Mouse (Mus musculus): ENCODE measurements around the gene Crim1. TPM values are rescaled to one million over a fixed set of nuclear protein-coding genes. Genes with fewer than 3 reads are reported as not detected.

Crim1 gene
- polyA plus RNA-seq, 1 experiment: 1.1 TPM

- no peaks in the 10 kb centered on the region for H3K79me2 ChIP-seq (ENCODE audit: control insufficient read depth, insufficient read depth)
- H3ac ChIP-seq (ENCODE audit: control insufficient read depth, insufficient read length): no peak overlapping the region
- no peak overlapping the region for H3K4me2 ChIP-seq (ENCODE audit: low read depth)
- no peaks in the 10 kb centered on the region for H3K27me3 ChIP-seq (ENCODE audit: control insufficient read depth, insufficient read depth, insufficient read length)
- no peaks in the 10 kb centered on the region for H3K36me3 ChIP-seq (ENCODE audit: control insufficient read depth, insufficient read depth)
- TF ChIP-seq REST (IDR thresholded peaks at IDR 0.05; ENCODE audit: insufficient read depth, insufficient read length) (no peak), MAX (IDR thresholded peaks at IDR 0.05; ENCODE audit: low read depth) (no peak), TCF12 (IDR thresholded peaks at IDR 0.05; ENCODE audit: insufficient read depth, poor library complexity, severe bottlenecking) (no peak), MYOD1 (IDR thresholded peaks at IDR 0.05; ENCODE audit: control insufficient read depth in 1 of 3, insufficient read length in 2 of 3, low read depth in 2 of 3) (no peak), POLR2A (IDR thresholded peaks at IDR 0.05; ENCODE audit: insufficient read length, low read depth) (no peak), SRF (IDR thresholded peaks at IDR 0.05; ENCODE audit: control insufficient read depth, insufficient read length, low read depth) (no peak), CEBPB (IDR thresholded peaks at IDR 0.05; ENCODE audit: insufficient read depth, poor library complexity, severe bottlenecking) (no peak), POLR2AphosphoS2 (IDR thresholded peaks at IDR 0.05; ENCODE audit: insufficient read length, low read depth) (no peak), E2F4 (IDR thresholded peaks at IDR 0.05; ENCODE audit: insufficient read depth) (no peak), TCF3 (IDR thresholded peaks at IDR 0.05; ENCODE audit: insufficient read length, low read depth) (no peak), USF1 (IDR thresholded peaks at IDR 0.05; ENCODE audit: low read depth) (no peak), MYOG (IDR thresholded peaks at IDR 0.05; ENCODE audit: control insufficient read depth in 1 of 3, insufficient read depth in 1 of 3, insufficient read length in 2 of 3, low read depth in 2 of 3) (no peak)
- H3K4me3 ChIP-seq: no peak overlapping the region
These were observed 27.2 kb downstream of the Crim1 start for GRCm38 (mm10) chr17:78227211-78227610.

- Histone ChIP-seq H3ac (ENCODE audit: control insufficient read depth, insufficient read length) (no peak overlapping the region), H3K4me2 (ENCODE audit: low read depth) (no peak overlapping the region), H3K27me3 (ENCODE audit: control insufficient read depth, insufficient read depth, insufficient read length) (no peaks in the 10 kb centered on the region), H3K36me3 (ENCODE audit: control insufficient read depth, insufficient read depth) (no peaks in the 10 kb centered on the region), H3K4me3 (no peak overlapping the region), H3K79me2 (ENCODE audit: control insufficient read depth, insufficient read depth) (no peaks in the 10 kb centered on the region)
- no peak for TF ChIP-seq TCF3 (IDR thresholded peaks at IDR 0.05; ENCODE audit: insufficient read length, low read depth)
- peak; percentile 63 for TF ChIP-seq CEBPB (IDR thresholded peaks at IDR 0.05; ENCODE audit: insufficient read depth, poor library complexity, severe bottlenecking)
These were observed 31.5 kb downstream of the Crim1 start for GRCm38 (mm10) chr17:78231567-78231966.

GRCm38 (mm10) chr17:78232703-78233102 is 32.7 kb downstream of the Crim1 start:
- no peaks in the 10 kb centered on the region for H3K36me3 ChIP-seq (ENCODE audit: control insufficient read depth, insufficient read depth)
- no peak overlapping the region for H3K4me3 ChIP-seq
- H3K4me2 ChIP-seq (ENCODE audit: low read depth): no peak overlapping the region
- H3K79me2 ChIP-seq (ENCODE audit: control insufficient read depth, insufficient read depth): no peaks in the 10 kb centered on the region
- H3K27me3 ChIP-seq (ENCODE audit: control insufficient read depth, insufficient read depth, insufficient read length): no peaks in the 10 kb centered on the region
- no peak overlapping the region for H3ac ChIP-seq (ENCODE audit: control insufficient read depth, insufficient read length)
- no peak for TF ChIP-seq E2F4 (IDR thresholded peaks at IDR 0.05; ENCODE audit: insufficient read depth)
- no peak for TF ChIP-seq USF1 (IDR thresholded peaks at IDR 0.05; ENCODE audit: low read depth)
- no peak for TF ChIP-seq REST (IDR thresholded peaks at IDR 0.05; ENCODE audit: insufficient read depth, insufficient read length)
- TF ChIP-seq POLR2A (IDR thresholded peaks at IDR 0.05; ENCODE audit: insufficient read length, low read depth): no peak
- TF ChIP-seq TCF12 (IDR thresholded peaks at IDR 0.05; ENCODE audit: insufficient read depth, poor library complexity, severe bottlenecking): no peak
- no peak for TF ChIP-seq TCF3 (IDR thresholded peaks at IDR 0.05; ENCODE audit: insufficient read length, low read depth)
- TF ChIP-seq MYOD1 (IDR thresholded peaks at IDR 0.05; ENCODE audit: control insufficient read depth in 1 of 3, insufficient read length in 2 of 3, low read depth in 2 of 3): no peak
- no peak for TF ChIP-seq MAX (IDR thresholded peaks at IDR 0.05; ENCODE audit: low read depth)
- TF ChIP-seq POLR2AphosphoS2 (IDR thresholded peaks at IDR 0.05; ENCODE audit: insufficient read length, low read depth): no peak
- TF ChIP-seq CEBPB (IDR thresholded peaks at IDR 0.05; ENCODE audit: insufficient read depth, poor library complexity, severe bottlenecking): no peak
- no peak for TF ChIP-seq MYOG (IDR thresholded peaks at IDR 0.05; ENCODE audit: control insufficient read depth in 1 of 3, insufficient read depth in 1 of 3, insufficient read length in 2 of 3, low read depth in 2 of 3)
- no peak for TF ChIP-seq SRF (IDR thresholded peaks at IDR 0.05; ENCODE audit: control insufficient read depth, insufficient read length, low read depth)

GRCm38 (mm10) chr17:78233873-78234272 is 33.8 kb downstream of the Crim1 start:
- H3K79me2 ChIP-seq (ENCODE audit: control insufficient read depth, insufficient read depth): no peaks in the 10 kb centered on the region
- TF ChIP-seq REST (IDR thresholded peaks at IDR 0.05; ENCODE audit: insufficient read depth, insufficient read length) (no peak), USF1 (IDR thresholded peaks at IDR 0.05; ENCODE audit: low read depth) (no peak), MYOD1 (IDR thresholded peaks at IDR 0.05; ENCODE audit: control insufficient read depth in 1 of 3, insufficient read length in 2 of 3, low read depth in 2 of 3) (no peak), E2F4 (IDR thresholded peaks at IDR 0.05; ENCODE audit: insufficient read depth) (no peak), POLR2AphosphoS2 (IDR thresholded peaks at IDR 0.05; ENCODE audit: insufficient read length, low read depth) (no peak), MYOG (IDR thresholded peaks at IDR 0.05; ENCODE audit: control insufficient read depth in 1 of 3, insufficient read depth in 1 of 3, insufficient read length in 2 of 3, low read depth in 2 of 3) (no peak), TCF3 (IDR thresholded peaks at IDR 0.05; ENCODE audit: insufficient read length, low read depth) (no peak), POLR2A (IDR thresholded peaks at IDR 0.05; ENCODE audit: insufficient read length, low read depth) (no peak), TCF12 (IDR thresholded peaks at IDR 0.05; ENCODE audit: insufficient read depth, poor library complexity, severe bottlenecking) (no peak), CEBPB (IDR thresholded peaks at IDR 0.05; ENCODE audit: insufficient read depth, poor library complexity, severe bottlenecking) (no peak), MAX (IDR thresholded peaks at IDR 0.05; ENCODE audit: low read depth) (no peak), SRF (IDR thresholded peaks at IDR 0.05; ENCODE audit: control insufficient read depth, insufficient read length, low read depth) (no peak)
- no peaks in the 10 kb centered on the region for H3K36me3 ChIP-seq (ENCODE audit: control insufficient read depth, insufficient read depth)
- H3K4me3 ChIP-seq: no peak overlapping the region
- no peak overlapping the region for H3K4me2 ChIP-seq (ENCODE audit: low read depth)
- no peak overlapping the region for H3ac ChIP-seq (ENCODE audit: control insufficient read depth, insufficient read length)
- H3K27me3 ChIP-seq (ENCODE audit: control insufficient read depth, insufficient read depth, insufficient read length): no peaks in the 10 kb centered on the region

GRCm38 (mm10) chr17:78236126-78236525 is 36.1 kb downstream of the Crim1 start:
- TF ChIP-seq MAX (IDR thresholded peaks at IDR 0.05; ENCODE audit: low read depth) (no peak), TCF3 (IDR thresholded peaks at IDR 0.05; ENCODE audit: insufficient read length, low read depth) (no peak), POLR2AphosphoS2 (IDR thresholded peaks at IDR 0.05; ENCODE audit: insufficient read length, low read depth) (no peak), USF1 (IDR thresholded peaks at IDR 0.05; ENCODE audit: low read depth) (no peak), CEBPB (IDR thresholded peaks at IDR 0.05; ENCODE audit: insufficient read depth, poor library complexity, severe bottlenecking) (no peak), MYOD1 (IDR thresholded peaks at IDR 0.05; ENCODE audit: control insufficient read depth in 1 of 3, insufficient read length in 2 of 3, low read depth in 2 of 3) (no peak), MYOG (IDR thresholded peaks at IDR 0.05; ENCODE audit: control insufficient read depth in 1 of 3, insufficient read depth in 1 of 3, insufficient read length in 2 of 3, low read depth in 2 of 3) (no peak), E2F4 (IDR thresholded peaks at IDR 0.05; ENCODE audit: insufficient read depth) (no peak), POLR2A (IDR thresholded peaks at IDR 0.05; ENCODE audit: insufficient read length, low read depth) (no peak), SRF (IDR thresholded peaks at IDR 0.05; ENCODE audit: control insufficient read depth, insufficient read length, low read depth) (no peak), TCF12 (IDR thresholded peaks at IDR 0.05; ENCODE audit: insufficient read depth, poor library complexity, severe bottlenecking) (no peak), REST (IDR thresholded peaks at IDR 0.05; ENCODE audit: insufficient read depth, insufficient read length) (no peak)

More at GRCm38 (mm10) chr17:78236126-78236525, 36.1 kb downstream of the Crim1 start:
- H3K79me2 ChIP-seq (ENCODE audit: control insufficient read depth, insufficient read depth): no peaks in the 10 kb centered on the region
- no peak overlapping the region for H3K4me2 ChIP-seq (ENCODE audit: low read depth)
- H3K27me3 ChIP-seq (ENCODE audit: control insufficient read depth, insufficient read depth, insufficient read length): no peaks in the 10 kb centered on the region
- no peak overlapping the region for H3K4me3 ChIP-seq
- no peaks in the 10 kb centered on the region for H3K36me3 ChIP-seq (ENCODE audit: control insufficient read depth, insufficient read depth)
- no peak overlapping the region for H3ac ChIP-seq (ENCODE audit: control insufficient read depth, insufficient read length)
